Mouse (Mus musculus) hindbrain, postnatal 0 days (tissue): Measurements from ENCODE around the gene Cwc27. TPM values are rescaled to one million over a fixed set of nuclear protein-coding genes. Genes with fewer than 3 reads are reported as not detected.

ENCODE experiments used
- ATAC-seq: fragments of 200-750 bp; cut with Nextera tagmentation; 2 replicates; pipeline ENCODE4 v1.8.0; 2017; ENCODE audit warnings: mild to moderate bottlenecking, moderate TSS enrichment, moderate library complexity
- DNase-seq: peaks from one replicate; pipeline ENCODE4 v3.0.0-alpha.2; 2015; ENCODE audit warnings: low spot score
- H3K27ac ChIP-seq: fragments of 300-500 bp; sonication (generic); 2 replicates; pipeline ENCODE4 v1.5.1; 2014; ENCODE audit warnings: mild to moderate bottlenecking
- H3K27me3 ChIP-seq: fragments of 300-500 bp; sonication (generic); 2 replicates; pipeline ENCODE4 v1.6.1; 2014; ENCODE audit warnings: low read length, mixed read lengths; ENCODE audit not compliant: insufficient read depth
- H3K36me3 ChIP-seq: fragments of 300-500 bp; sonication (generic); 2 replicates; pipeline ENCODE4 v1.6.1; 2014; ENCODE audit warnings: low read length, mixed read lengths; ENCODE audit not compliant: insufficient read depth
- H3K4me1 ChIP-seq: fragments of 300-500 bp; sonication (generic); 2 replicates; pipeline ENCODE4 v1.6.1; 2014; ENCODE audit warnings: antibody characterized with exemption, low read length, mixed read lengths; ENCODE audit not compliant: insufficient read depth
- H3K4me2 ChIP-seq: fragments of 300-500 bp; sonication (generic); 2 replicates; pipeline ENCODE4 v1.6.1; 2014; ENCODE audit warnings: low read depth, mild to moderate bottlenecking, low read length, moderate library complexity, mixed read lengths
- H3K4me3 ChIP-seq: fragments of 300-500 bp; sonication (generic); 2 replicates; pipeline ENCODE4 v1.5.1; 2014; ENCODE audit warnings: low read length
- H3K9ac ChIP-seq: fragments of 300-500 bp; sonication (generic); replicated peaks from 2 replicates; pipeline ENCODE4 v1.6.1; 2014; ENCODE audit warnings: mild to moderate bottlenecking, low read length, moderate library complexity, mixed read lengths
- H3K9me3 ChIP-seq: fragments of 300-500 bp; sonication (generic); 2 replicates; pipeline ENCODE4 v1.6.1; 2016; ENCODE audit warnings: low read length, mixed read lengths
- CTCF ChIP-seq: IDR thresholded peaks from 2 replicates; pipeline ENCODE4 v1.5.1; 2016; ENCODE audit warnings: antibody characterized with exemption, control low read depth, low read depth
- WGBS: fragments of 180-500 bp; shearing (Covaris S2); extraction: QIAGEN DNeasy Blood & Tissue Kit; methylation state at CpG from one replicate; pipeline ENCODE4 v1.1.7; 2014; 5-methylcytosine and 5-hydroxymethylcytosine counted together
- polyA plus RNA-seq: library from polyadenylated mRNA; unstranded; fragments of >200 nt; fragmentation: Nextera tagmentation; extraction: Ambion mirVana; gene quantifications from 2 replicates; pipeline ENCODE4 v1.2.1, GENCODE M21; 2015
- total RNA-seq: library from RNA; depleted of rRNA; stranded (reverse); fragments of >200 nt; gene quantifications from 2 replicates; pipeline ENCODE4 v1.2.3, GENCODE M21; 2014

Cwc27 gene
- total and polyA plus RNA-seq, 2 experiments from 2014 or later: 5.4 to 23.0 TPM

GRCm38 (mm10) chr13:104787260-104787659 lies 29.7 kb downstream of the Cwc27 start:
- no peak overlapping the region for H3K4me2 ChIP-seq
- H3K4me1 ChIP-seq: no peaks in the 10 kb centered on the region
- no peak overlapping the region for H3K4me3 ChIP-seq
- no peak for TF ChIP-seq CTCF
- H3K36me3 ChIP-seq: 0 out of 2 replicates have a peak, but pooled peaks cover 2% of the 10 kb centered on the region
- 0 out of 2 replicates have a peak, but pooled peaks cover 2% of the 10 kb centered on the region for H3K9me3 ChIP-seq
- H3K9ac ChIP-seq: no peak overlapping the region
- H3K27ac ChIP-seq: no peak overlapping the region
- 80% methylated on average over 4 of the region's 4 CpGs for WGBS
- ATAC-seq (no peak), DNase-seq (no peak)
- no peaks in the 10 kb centered on the region for H3K27me3 ChIP-seq

- WGBS: 79% methylated on average over 1 of the region's 1 CpGs
- Histone ChIP-seq H3K36me3 (no peaks in the 10 kb centered on the region), H3K27me3 (no peaks in the 10 kb centered on the region), H3K9ac (no peak overlapping the region), H3K4me1 (no peaks in the 10 kb centered on the region), H3K4me2 (no peak overlapping the region), H3K27ac (no peak overlapping the region), H3K4me3 (no peak overlapping the region), H3K9me3 (0 out of 2 replicates have a peak, but pooled peaks cover 2% of the 10 kb centered on the region)
- TF ChIP-seq CTCF: no peak
- DNase-seq (no peak), ATAC-seq (no peak)
These were observed 37.8 kb downstream of the Cwc27 start for GRCm38 (mm10) chr13:104779104-104779670.

- Histone ChIP-seq H3K4me2 (no peak overlapping the region), H3K27me3 (no peaks in the 10 kb centered on the region), H3K4me3 (no peak overlapping the region), H3K9ac (no peak overlapping the region), H3K36me3 (no peaks in the 10 kb centered on the region), H3K4me1 (no peaks in the 10 kb centered on the region), H3K27ac (no peak overlapping the region), H3K9me3 (no peaks in the 10 kb centered on the region)
- DNase-seq (no peak), ATAC-seq (no peak)
- 88% methylated on average over 3 of the region's 3 CpGs for WGBS
- TF ChIP-seq CTCF: no peak
These were observed 53.7 kb downstream of the Cwc27 start for GRCm38 (mm10) chr13:104763193-104763592.

- H3K4me2 ChIP-seq: no peak overlapping the region
- DNase-seq (no peak), ATAC-seq (no peak)
- no peak overlapping the region for H3K9ac ChIP-seq
- no peaks in the 10 kb centered on the region for H3K36me3 ChIP-seq
- no peaks in the 10 kb centered on the region for H3K4me1 ChIP-seq
- no peaks in the 10 kb centered on the region for H3K27me3 ChIP-seq
- no peak for TF ChIP-seq CTCF
- 92% methylated on average over 4 of the region's 4 CpGs for WGBS
- no peak overlapping the region for H3K27ac ChIP-seq
- no peaks in the 10 kb centered on the region for H3K9me3 ChIP-seq
- H3K4me3 ChIP-seq: no peak overlapping the region
These were observed 54.5 kb downstream of the Cwc27 start for GRCm38 (mm10) chr13:104762401-104762800.

GRCm38 (mm10) chr13:104759381-104759780 lies 57.6 kb downstream of the Cwc27 start:
- DNase-seq: no peak
- Histone ChIP-seq H3K4me1 (no peaks in the 10 kb centered on the region), H3K27me3 (no peaks in the 10 kb centered on the region), H3K4me3 (no peak overlapping the region), H3K9ac (no peak overlapping the region), H3K27ac (no peak overlapping the region), H3K4me2 (no peak overlapping the region), H3K36me3 (no peaks in the 10 kb centered on the region), H3K9me3 (no peaks in the 10 kb centered on the region)
- ATAC-seq: no peak
- WGBS: 86% methylated on average over 1 of the region's 1 CpGs
- no peak for TF ChIP-seq CTCF

GRCm38 (mm10) chr13:104747032-104747431 lies 69.9 kb downstream of the Cwc27 start:
- Histone ChIP-seq H3K27ac (no peak overlapping the region), H3K9ac (no peak overlapping the region), H3K4me3 (no peak overlapping the region), H3K4me2 (no peak overlapping the region), H3K27me3 (no peaks in the 10 kb centered on the region), H3K36me3 (no peaks in the 10 kb centered on the region), H3K4me1 (no peaks in the 10 kb centered on the region), H3K9me3 (no peaks in the 10 kb centered on the region)
- TF ChIP-seq CTCF: no peak
- no peak for DNase-seq
- ATAC-seq: no peak

- no peaks in the 10 kb centered on the region for H3K9me3 ChIP-seq
- WGBS: 86% methylated on average over 4 of the region's 4 CpGs
- no peak for ATAC-seq
These were observed 74.1 kb downstream of the Cwc27 start for GRCm38 (mm10) chr13:104742866-104743265.

More at GRCm38 (mm10) chr13:104742866-104743265, 74.1 kb downstream of the Cwc27 start:
- Histone ChIP-seq H3K4me3 (no peak overlapping the region), H3K27me3 (no peaks in the 10 kb centered on the region), H3K4me2 (no peak overlapping the region), H3K27ac (no peak overlapping the region), H3K9ac (no peak overlapping the region), H3K36me3 (no peaks in the 10 kb centered on the region), H3K4me1 (no peaks in the 10 kb centered on the region)
- DNase-seq: no peak
- TF ChIP-seq CTCF: no peak
